Comparison of ENCODE assay signal across 13 mouse cellular contexts in genomic region chr13:109312542-109312941, GRCm38 (mm10).
"Had no signal": no experiment of that assay in that cellular context is flagged by ENCODE, and none has a peak within 500 bp of the region (broad histone marks: within the 10 kb centered on the region; RNA-seq: fewer than 3 reads in every experiment).

No protein-coding gene starts in this region.

- ATAC-seq: liver, postnatal 0 days had no signal

- H3K9ac ChIP-seq: limb, embryonic 12.5 days; liver, embryonic 13.5 days; liver, postnatal 0 days; stomach, embryonic 15.5 days had no signal

- H3K9me3 ChIP-seq: limb, embryonic 12.5 days; liver, embryonic 13.5 days; stomach, embryonic 15.5 days had no signal

- H3K36me3 ChIP-seq: limb, embryonic 12.5 days; liver, embryonic 13.5 days; stomach, embryonic 15.5 days had no signal

- H3K4me2 ChIP-seq: limb, embryonic 12.5 days; liver, embryonic 13.5 days; stomach, embryonic 15.5 days had no signal

- H3K27me3 ChIP-seq: limb, embryonic 12.5 days; liver, embryonic 13.5 days; stomach, embryonic 15.5 days had no signal

- H3K4me1 ChIP-seq: limb, embryonic 12.5 days; liver, embryonic 13.5 days; stomach, embryonic 15.5 days had no signal

- DNase-seq: kidney, adult 8-10 months; kidney, postnatal 36 days; liver; liver, embryonic 13.5 days; liver, postnatal 0 days; lung, postnatal 36 days; midbrain, embryonic 14.5 days; right cerebral cortex, postnatal 14 days; thymus, adult 2 months; thymus, postnatal 25 days had no signal

- H3K27ac ChIP-seq: kidney, postnatal 0 days; limb, embryonic 12.5 days; liver, embryonic 13.5 days; stomach, embryonic 15.5 days had no signal

- H3K4me3 ChIP-seq: limb, embryonic 12.5 days; liver, embryonic 13.5 days; stomach, embryonic 15.5 days had no signal
